ENCODE assay signal across 22 mouse cellular contexts in genomic region chr3:107775736-107776135, GRCm38 (mm10). TPM values are rescaled to one million over a fixed set of nuclear protein-coding genes. Genes with fewer than 3 reads are reported as not detected.
DNase-seq lines count a peak whose midpoint lies in the region; ATAC-seq and TF ChIP-seq lines count a peak whose summit lies in the region.
"Had no signal": no experiment of that assay in that cellular context is flagged by ENCODE, and none has a peak within 500 bp of the region (broad histone marks: within the 10 kb centered on the region; RNA-seq: fewer than 3 reads in every experiment).

No protein-coding gene starts in this region.

- peaks cover 3% of the 10 kb centered on the region; the same call in 1 of the 2 replicates for H3K27me3 ChIP-seq in heart, embryonic 11.5 days (ENCODE audit: control insufficient read depth, insufficient read depth, low read length)
- H3K27me3 ChIP-seq in heart, embryonic 14.5 days (ENCODE audit: control insufficient read depth, insufficient read depth, low read length), result no peaks in the 10 kb centered on the region
- H3K27me3 ChIP-seq in midbrain, embryonic 10.5 days (ENCODE audit: low read depth, poor library complexity, severe bottlenecking), result 0 out of 2 replicates have a peak, but pooled peaks cover 4% of the 10 kb centered on the region
- no peaks in the 10 kb centered on the region for H3K27me3 ChIP-seq in midbrain, postnatal 0 days (ENCODE audit: insufficient read depth, low read length)
- no peaks in the 10 kb centered on the region for H3K27me3 ChIP-seq in myocyte (ENCODE audit: control insufficient read depth, insufficient read depth, insufficient read length)
- H3K27me3 ChIP-seq in intestine, postnatal 0 days (replicated peaks; ENCODE audit: control insufficient read depth, insufficient read depth, low read length), result peaks cover 37% of the 10 kb centered on the region
- H3K27me3 ChIP-seq: hindbrain, embryonic 15.5 days had no signal

- peak; percentile 92 for DNase-seq in heart, adult 11 months
- DNase-seq in heart, adult 8-10 months (ENCODE audit: low spot score), result no peak
- no peak for DNase-seq in midbrain, embryonic 10.5 days (ENCODE audit: low spot score)
- DNase-seq in midbrain, postnatal 0 days (ENCODE audit: low spot score), result no peak
- DNase-seq: adrenal gland, postnatal 25 days; cerebellum, adult 18-20 months; cerebellum, postnatal 10 days; forebrain, postnatal 0 days; gastrocnemius, postnatal 10 days; kidney, adult 2 months; kidney, postnatal 36 days; lung, embryonic 14.5 days; lung, postnatal 14 days; right cerebral cortex, postnatal 14 days had no signal

- H3K4me1 ChIP-seq in heart, embryonic 11.5 days (ENCODE audit: control insufficient read depth, insufficient read depth, low read length), result peaks cover 13% of the 10 kb centered on the region
- peaks cover 12 to 14% of the 10 kb centered on the region in 2 experiments for H3K4me1 ChIP-seq in heart, embryonic 14.5 days (ENCODE audit: control insufficient read depth in 2 of 2, insufficient read depth in 2 of 2, low read length in 2 of 2)
- H3K4me1 ChIP-seq in midbrain, embryonic 10.5 days, result peaks cover 22% of the 10 kb centered on the region
- H3K4me1 ChIP-seq in midbrain, postnatal 0 days (ENCODE audit: insufficient read depth, low read length), result no peaks in the 10 kb centered on the region
- no peaks in the 10 kb centered on the region; the same call in 1 of the 2 replicates for H3K4me1 ChIP-seq in intestine, postnatal 0 days (replicated peaks; ENCODE audit: control insufficient read depth, insufficient read depth, low read length)
- H3K4me1 ChIP-seq: hindbrain, embryonic 15.5 days; liver, embryonic 15.5 days had no signal

- WGBS in heart, embryonic 11.5 days (ENCODE audit: insufficient replicate concordance), result 19% methylated on average over 3 of the region's 3 CpGs
- 29% methylated on average over 3 of the region's 3 CpGs for WGBS in heart, embryonic 14.5 days
- WGBS in midbrain, embryonic 10.5 days, result 60% methylated on average over 3 of the region's 3 CpGs
- 49% methylated on average over 3 of the region's 3 CpGs for WGBS in midbrain, postnatal 0 days
- WGBS in intestine, postnatal 0 days, result 36% methylated on average over 3 of the region's 3 CpGs

- H3ac ChIP-seq in myocyte (ENCODE audit: control insufficient read depth, insufficient read length), result no peak overlapping the region

- H3K9ac ChIP-seq in heart, embryonic 11.5 days (ENCODE audit: low read depth, low read length), result no peak overlapping the region
- 0 out of 2 replicates have a peak overlapping the region, but pooled peaks have one; percentile 8 for H3K9ac ChIP-seq in heart, embryonic 14.5 days (ENCODE audit: low read length)
- no peak overlapping the region for H3K9ac ChIP-seq in midbrain, postnatal 0 days (replicated peaks; ENCODE audit: low read length, poor library complexity, severe bottlenecking)
- H3K9ac ChIP-seq in intestine, postnatal 0 days (ENCODE audit: low read depth, low read length), result no peak overlapping the region
- H3K9ac ChIP-seq: forebrain, embryonic 12.5 days; forebrain, postnatal 0 days; hindbrain, embryonic 15.5 days; limb, embryonic 15.5 days; liver, embryonic 15.5 days; lung, embryonic 14.5 days had no signal

- no peak for ATAC-seq in heart, embryonic 11.5 days (replicated peaks; ENCODE audit: insufficient number of reproducible peaks, low FRiP score, low TSS enrichment)
- no peak for ATAC-seq in heart, embryonic 14.5 days (ENCODE audit: insufficient number of reproducible peaks, insufficient read depth, low FRiP score, low read depth)
- ATAC-seq in midbrain, postnatal 0 days (ENCODE audit: low FRiP score), result no peak
- no peak for ATAC-seq in intestine, postnatal 0 days
- ATAC-seq: forebrain, postnatal 0 days had no signal

- no peak for TF ChIP-seq POLR2A in myocyte (IDR thresholded peaks at IDR 0.05; ENCODE audit: insufficient read length, low read depth)

- no peaks in the 10 kb centered on the region for H3K36me3 ChIP-seq in heart, embryonic 11.5 days (ENCODE audit: control insufficient read depth, insufficient read depth, low read length)
- H3K36me3 ChIP-seq in heart, embryonic 14.5 days (ENCODE audit: control insufficient read depth, insufficient read depth, low read length), result no peaks in the 10 kb centered on the region
- H3K36me3 ChIP-seq in midbrain, embryonic 10.5 days, result no peaks in the 10 kb centered on the region
- no peaks in the 10 kb centered on the region for H3K36me3 ChIP-seq in midbrain, postnatal 0 days (ENCODE audit: insufficient read depth, low read length)
- H3K36me3 ChIP-seq in myocyte (ENCODE audit: control insufficient read depth, insufficient read depth), result no peaks in the 10 kb centered on the region
- H3K36me3 ChIP-seq in intestine, postnatal 0 days (ENCODE audit: control insufficient read depth, insufficient read depth), result no peaks in the 10 kb centered on the region
- H3K36me3 ChIP-seq: forebrain, embryonic 12.5 days; hindbrain, embryonic 15.5 days; limb, embryonic 15.5 days; liver, embryonic 15.5 days had no signal

- no peak overlapping the region for H3K27ac ChIP-seq in heart, embryonic 11.5 days (ENCODE audit: low read depth, low read length)
- no peak overlapping the region for H3K27ac ChIP-seq in heart, embryonic 14.5 days (replicated peaks in 1 of 2; ENCODE audit: control insufficient read depth in 1 of 2, insufficient read depth in 1 of 2, low read depth in 2 of 2, low read length in 2 of 2)
- H3K27ac ChIP-seq in midbrain, embryonic 10.5 days (replicated peaks), result 0 out of 2 replicates have a peak overlapping the region, but pooled peaks have one; percentile 49
- no peak overlapping the region for H3K27ac ChIP-seq in midbrain, postnatal 0 days (ENCODE audit: low read depth, low read length)
- H3K27ac ChIP-seq in intestine, postnatal 0 days (ENCODE audit: low read depth, low read length), result no peak overlapping the region
- H3K27ac ChIP-seq: forebrain, embryonic 12.5 days; hindbrain, embryonic 15.5 days; limb, embryonic 15.5 days; liver, embryonic 15.5 days had no signal

- no peaks in the 10 kb centered on the region for H3K79me2 ChIP-seq in myocyte (ENCODE audit: control insufficient read depth, insufficient read depth)

- no peak overlapping the region for H3K4me2 ChIP-seq in heart, embryonic 11.5 days
- 0 out of 2 replicates have a peak overlapping the region, but pooled peaks have one; percentile 13 for H3K4me2 ChIP-seq in heart, embryonic 14.5 days (ENCODE audit: low read length)
- H3K4me2 ChIP-seq in midbrain, postnatal 0 days (ENCODE audit: low read depth, low read length, poor library complexity, severe bottlenecking), result no peak overlapping the region
- H3K4me2 ChIP-seq in myocyte (ENCODE audit: low read depth), result peak overlapping the region; percentile 75
- H3K4me2 ChIP-seq in intestine, postnatal 0 days (replicated peaks; ENCODE audit: low read depth), result no peak overlapping the region
- H3K4me2 ChIP-seq: forebrain, embryonic 12.5 days; hindbrain, embryonic 15.5 days; limb, embryonic 15.5 days; liver, embryonic 15.5 days; lung, embryonic 14.5 days had no signal

- H3K9me3 ChIP-seq in heart, embryonic 11.5 days (replicated peaks; ENCODE audit: control insufficient read depth, low read length), result no peaks in the 10 kb centered on the region
- no peaks in the 10 kb centered on the region for H3K9me3 ChIP-seq in heart, embryonic 14.5 days (ENCODE audit: control insufficient read depth, low read length)
- no peaks in the 10 kb centered on the region for H3K9me3 ChIP-seq in midbrain, embryonic 10.5 days (replicated peaks)
- no peaks in the 10 kb centered on the region for H3K9me3 ChIP-seq in midbrain, postnatal 0 days (ENCODE audit: low read length)
- H3K9me3 ChIP-seq in intestine, postnatal 0 days (ENCODE audit: control insufficient read depth), result no peaks in the 10 kb centered on the region
- H3K9me3 ChIP-seq: forebrain, embryonic 12.5 days; hindbrain, embryonic 15.5 days; limb, embryonic 15.5 days; liver, embryonic 15.5 days had no signal

- no peak for TF ChIP-seq CTCF in midbrain, postnatal 0 days (IDR thresholded peaks at IDR 0.05)
- no peak for TF ChIP-seq CTCF in intestine, postnatal 0 days (IDR thresholded peaks at IDR 0.05; ENCODE audit: low read depth)

- H3K4me3 ChIP-seq in heart, embryonic 11.5 days (ENCODE audit: low read depth, low read length), result no peak overlapping the region
- H3K4me3 ChIP-seq in heart, embryonic 14.5 days (ENCODE audit: control insufficient read depth in 1 of 2, insufficient read depth in 1 of 2, low read depth in 1 of 2, low read length in 2 of 2), result no peak overlapping the region
- H3K4me3 ChIP-seq in midbrain, embryonic 10.5 days, result no peak overlapping the region
- H3K4me3 ChIP-seq in midbrain, postnatal 0 days (ENCODE audit: low read depth, low read length), result no peak overlapping the region
- peak overlapping the region; percentile 0 for H3K4me3 ChIP-seq in myocyte
- H3K4me3 ChIP-seq in intestine, postnatal 0 days (ENCODE audit: low read depth, low read length), result no peak overlapping the region
- H3K4me3 ChIP-seq: forebrain, embryonic 12.5 days; hindbrain, embryonic 15.5 days; limb, embryonic 15.5 days; liver, embryonic 15.5 days had no signal

TF ChIP-seq in myocyte, 11 proteins besides CTCF, POLR2A, EP300 and RAD21 (continues in another document):
- no peak for TF ChIP-seq SRF (IDR thresholded peaks at IDR 0.05; ENCODE audit: control insufficient read depth, insufficient read length, low read depth)
- TF ChIP-seq E2F4 (IDR thresholded peaks at IDR 0.05; ENCODE audit: insufficient read depth), result no peak
- no peak for TF ChIP-seq MYOD1 (IDR thresholded peaks at IDR 0.05; ENCODE audit: control insufficient read depth in 1 of 3, insufficient read length in 2 of 3, low read depth in 2 of 3)
- no peak for TF ChIP-seq CEBPB (IDR thresholded peaks at IDR 0.05; ENCODE audit: insufficient read depth, poor library complexity, severe bottlenecking)
- no peak for TF ChIP-seq REST (IDR thresholded peaks at IDR 0.05; ENCODE audit: insufficient read depth, insufficient read length)
- no peak for TF ChIP-seq POLR2AphosphoS2 (IDR thresholded peaks at IDR 0.05; ENCODE audit: insufficient read length, low read depth)
- TF ChIP-seq MAX (IDR thresholded peaks at IDR 0.05; ENCODE audit: low read depth), result no peak
- TF ChIP-seq MYOG (IDR thresholded peaks at IDR 0.05; ENCODE audit: control insufficient read depth in 1 of 3, insufficient read depth in 1 of 3, insufficient read length in 2 of 3, low read depth in 2 of 3), result no peak
- no peak for TF ChIP-seq TCF3 (IDR thresholded peaks at IDR 0.05; ENCODE audit: insufficient read length, low read depth)
- no peak for TF ChIP-seq USF1 (IDR thresholded peaks at IDR 0.05; ENCODE audit: low read depth)

RNA-seq across cellular contexts. Expression of gene Csf1, which starts 15.5 kb away (rescaled TPM):
- polyA plus RNA-seq in heart, embryonic 11.5 days (2014; fragmentation: Nextera tagmentation; extraction: Ambion mirVana), result 10.7 and 11.0 TPM in 2 replicates
- polyA plus RNA-seq in heart, embryonic 14.5 days (2014; fragmentation: Nextera tagmentation; extraction: Ambion mirVana), result 8.5 and 10.1 TPM in 2 replicates
- total RNA-seq in heart, adult 8-10 months (2022), result 10 to 100 TPM; 43.5 to 56.6 (median 51.5) TPM
- polyA plus RNA-seq in midbrain, embryonic 10.5 days (2016; fragmentation: Nextera tagmentation; extraction: Ambion mirVana), result 6.5 and 7.7 TPM in 2 replicates
- total RNA-seq in midbrain, postnatal 0 days (2014; rRNA removed), result 10.6 and 12.3 TPM in 2 replicates
- 8.1 and 10.9 TPM in 2 replicates for polyA plus RNA-seq in midbrain, postnatal 0 days (2015; fragmentation: Nextera tagmentation; extraction: Ambion mirVana)
- 68.1 TPM for polyA plus RNA-seq in myocyte (2012; fragmentation: generic; extraction: Trizol)
- 8.6 and 9.2 TPM in 2 replicates for polyA plus RNA-seq in intestine, postnatal 0 days (2015; fragmentation: Nextera tagmentation; extraction: Ambion mirVana)

Comparison
In these comparisons a context has a peak if more than half of its experiments do, and no peak if none do; other contexts are left out.
1. H3K4me2 ChIP-seq: peak in heart, embryonic 14.5 days (single experiment) and myocyte (single experiment); none in heart, embryonic 11.5 days (single experiment), midbrain, postnatal 0 days (single experiment) and intestine, postnatal 0 days (single experiment).